Comparison of ENCODE assay signal across 31 mouse cellular contexts in genomic region chr19:46999753-47000152, GRCm38 (mm10). TPM values are rescaled to one million over a fixed set of nuclear protein-coding genes. Genes with fewer than 3 reads are reported as not detected.
DNase-seq lines count a peak whose midpoint lies in the region; ATAC-seq and TF ChIP-seq lines count a peak whose summit lies in the region.
"Had no signal": no experiment of that assay in that cellular context is flagged by ENCODE, and none has a peak within 500 bp of the region (broad histone marks: within the 10 kb centered on the region; RNA-seq: fewer than 3 reads in every experiment).

No protein-coding gene starts in this region.

- H3K4me1 ChIP-seq in G1E (ENCODE audit: insufficient read depth, low read depth, low read length), result peaks cover 27% of the 10 kb centered on the region
- peaks cover 22% of the 10 kb centered on the region for H3K4me1 ChIP-seq in liver, embryonic 12.5 days
- no peaks in the 10 kb centered on the region for H3K4me1 ChIP-seq in liver, postnatal 0 days (ENCODE audit: insufficient read depth)
- H3K4me1 ChIP-seq: embryonic facial prominence, embryonic 12.5 days; forebrain, embryonic 12.5 days; hindbrain, embryonic 13.5 days; midbrain, embryonic 10.5 days; neural tube, embryonic 12.5 days had no signal

- 30% methylated on average over 6 of the region's 6 CpGs for WGBS in liver, embryonic 12.5 days (ENCODE audit: insufficient replicate concordance)
- WGBS in liver, postnatal 0 days (ENCODE audit: insufficient replicate concordance), result 51% methylated on average over 6 of the region's 6 CpGs

- peak; percentile 22; the same call in 1 of the 2 replicates for ATAC-seq in G1E (ENCODE audit: extremely low read depth, insufficient number of reproducible peaks, low FRiP score, poor library complexity, severe bottlenecking)
- ATAC-seq in erythroblast, adult 5-6 weeks (replicated peaks; ENCODE audit: low FRiP score, poor library complexity, severe bottlenecking), result peak; percentile 64
- peak; percentile 86 for ATAC-seq in liver, embryonic 12.5 days
- peak; percentile 64 for ATAC-seq in liver, postnatal 0 days
- no peak for ATAC-seq in frontal cortex, adult (ENCODE audit: low TSS enrichment)
- ATAC-seq: forebrain, postnatal 0 days; intestine, embryonic 16.5 days had no signal

- no peaks in the 10 kb centered on the region for H3K36me3 ChIP-seq in G1E (replicated peaks)
- H3K36me3 ChIP-seq in liver, embryonic 12.5 days, result no peaks in the 10 kb centered on the region
- no peaks in the 10 kb centered on the region for H3K36me3 ChIP-seq in liver, postnatal 0 days (replicated peaks; ENCODE audit: insufficient read depth, low read length)
- H3K36me3 ChIP-seq: embryonic facial prominence, embryonic 12.5 days; forebrain, embryonic 12.5 days; hindbrain, embryonic 13.5 days; midbrain, embryonic 10.5 days; neural tube, embryonic 12.5 days had no signal

- H3K4me2 ChIP-seq in liver, embryonic 12.5 days, result peak overlapping the region; percentile 55
- no peak overlapping the region for H3K4me2 ChIP-seq in liver, postnatal 0 days (ENCODE audit: low read depth, low read length)
- H3K4me2 ChIP-seq: embryonic facial prominence, embryonic 12.5 days; forebrain, embryonic 12.5 days; heart, embryonic 11.5 days; hindbrain, embryonic 13.5 days; neural tube, embryonic 12.5 days had no signal

- peak; percentile 75 for TF ChIP-seq EP300 in liver, postnatal 0 days (IDR thresholded peaks at IDR 0.05; ENCODE audit: low read depth)

- H3K9me3 ChIP-seq in G1E (replicated peaks), result no peaks in the 10 kb centered on the region
- no peaks in the 10 kb centered on the region for H3K9me3 ChIP-seq in liver, embryonic 12.5 days (replicated peaks)
- no peaks in the 10 kb centered on the region for H3K9me3 ChIP-seq in liver, postnatal 0 days (ENCODE audit: low read length)
- H3K9me3 ChIP-seq: embryonic facial prominence, embryonic 12.5 days; forebrain, embryonic 12.5 days; hindbrain, embryonic 13.5 days; midbrain, embryonic 10.5 days; neural tube, embryonic 12.5 days had no signal

- no peak overlapping the region for H3K9ac ChIP-seq in liver, embryonic 12.5 days
- H3K9ac ChIP-seq in liver, postnatal 0 days (replicated peaks), result no peak overlapping the region
- H3K9ac ChIP-seq: embryonic facial prominence, embryonic 12.5 days; forebrain, embryonic 12.5 days; forebrain, postnatal 0 days; hindbrain, embryonic 13.5 days; neural tube, embryonic 12.5 days had no signal

- H3K27ac ChIP-seq in liver, embryonic 12.5 days, result peak overlapping the region; percentile 76
- no peak overlapping the region for H3K27ac ChIP-seq in liver, postnatal 0 days (ENCODE audit: low read depth)
- H3K27ac ChIP-seq: embryonic facial prominence, embryonic 12.5 days; forebrain, embryonic 12.5 days; hindbrain, embryonic 13.5 days; kidney, postnatal 0 days; midbrain, embryonic 10.5 days; neural tube, embryonic 12.5 days had no signal

- no peak overlapping the region; the same call in 1 of the 2 replicates for H3K4me3 ChIP-seq in G1E (ENCODE audit: low read depth, low read length)
- H3K4me3 ChIP-seq in liver, embryonic 12.5 days, result no peak overlapping the region
- H3K4me3 ChIP-seq in liver, postnatal 0 days (ENCODE audit: low read depth, low read length), result no peak overlapping the region
- H3K4me3 ChIP-seq: embryonic facial prominence, embryonic 12.5 days; forebrain, embryonic 12.5 days; hindbrain, embryonic 13.5 days; midbrain, embryonic 10.5 days; myocyte; neural tube, embryonic 12.5 days had no signal

- no peak for DNase-seq in G1E (ENCODE audit: low spot score)
- no peak for DNase-seq in liver, postnatal 0 days
- DNase-seq in heart, adult 8-10 months (ENCODE audit: low spot score), result no peak
- DNase-seq in frontal cortex, postnatal 36 days (ENCODE audit: low spot score in 2 of 2), result no peak
- DNase-seq: adrenal gland, postnatal 36 days; cerebellum, adult 8-10 months; cerebellum, postnatal 36 days; forebrain, postnatal 0 days; gastrocnemius, postnatal 25 days; heart, adult 11 months; heart, postnatal 4 days; kidney, adult 8-10 months; kidney, postnatal 4 days; layer of hippocampus, postnatal 36 days; left cerebral cortex, postnatal 4 days; lung, postnatal 4 days; right cerebral cortex, postnatal 4 days; thymus, postnatal 4 days had no signal

- peaks cover 7% of the 10 kb centered on the region; the same call in 1 of the 2 replicates for H3K27me3 ChIP-seq in G1E (ENCODE audit: insufficient read depth, low read length)
- peaks cover 5% of the 10 kb centered on the region for H3K27me3 ChIP-seq in liver, embryonic 12.5 days (replicated peaks)
- no peaks in the 10 kb centered on the region for H3K27me3 ChIP-seq in liver, postnatal 0 days (ENCODE audit: insufficient read depth, low read length)
- H3K27me3 ChIP-seq: embryonic facial prominence, embryonic 12.5 days; forebrain, embryonic 12.5 days; hindbrain, embryonic 13.5 days; neural tube, embryonic 12.5 days had no signal

- no peak for TF ChIP-seq CTCF in G1E (IDR thresholded peaks at IDR 0.05; ENCODE audit: low read depth, low read length)
- no peak for TF ChIP-seq CTCF in liver, postnatal 0 days (IDR thresholded peaks at IDR 0.05; ENCODE audit: low read depth)

RNA-seq across cellular contexts. Expression of gene Ina, which starts 14.7 kb away (rescaled TPM):
- not detected in 2 replicates for total RNA-seq in G1E (2014; fragmentation: Nextera tagmentation)
- 0.11 and 0.12 TPM in 2 replicates for total RNA-seq in G1E (2017)
- not detected in 2 replicates for polyA plus RNA-seq in G1E (2012)
- not detected in 2 replicates for total RNA-seq in erythroblast, adult 5-6 weeks (2015; ENCODE audit: low replicate concordance)
- total RNA-seq in erythroblast, adult 5-6 weeks (2017; ENCODE audit: low replicate concordance), result not detected in 2 replicates
- 0.11 and 0.12 TPM in 2 replicates for polyA plus RNA-seq in liver, embryonic 12.5 days (2016; fragmentation: Nextera tagmentation; extraction: Ambion mirVana)
- polyA plus RNA-seq in liver, postnatal 0 days (2015; fragmentation: Nextera tagmentation; extraction: Ambion mirVana), result not detected in 2 replicates
- total RNA-seq in heart, adult 8-10 months (2022), result under 1 TPM in 2 of 4 experiments, not detected in 2; 0.06 to 0.19 TPM
- total RNA-seq: gastrocnemius, postnatal 25 days had no signal
- polyA plus RNA-seq: heart, postnatal 0 days; myocyte had no signal

RNA-seq across cellular contexts. Expression of gene Nt5c2, which starts 15.2 kb away (rescaled TPM):
- total RNA-seq in G1E (2014; fragmentation: Nextera tagmentation) (148 TPM in 2 replicates), G1E (2017) (136 and 158 TPM in 2 replicates)
- 7.2 and 17.0 TPM in 2 replicates for polyA plus RNA-seq in G1E (2012)
- total RNA-seq in erythroblast, adult 5-6 weeks (2015; ENCODE audit: low replicate concordance), result 20.2 and 22.4 TPM in 2 replicates
- 20.9 and 22.4 TPM in 2 replicates for total RNA-seq in erythroblast, adult 5-6 weeks (2017; ENCODE audit: low replicate concordance)
- polyA plus RNA-seq in liver, embryonic 12.5 days (2016; fragmentation: Nextera tagmentation; extraction: Ambion mirVana), result 67.1 and 78.5 TPM in 2 replicates
- 30.2 and 36.1 TPM in 2 replicates for polyA plus RNA-seq in liver, postnatal 0 days (2015; fragmentation: Nextera tagmentation; extraction: Ambion mirVana)
- total RNA-seq in heart, adult 8-10 months (2022), result 10 to 100 TPM; 58.1 to 68.9 (median 64.7) TPM

RNA-seq across cellular contexts. Expression of gene Pcgf6, which starts 51.0 kb away (rescaled TPM):
- total RNA-seq in G1E (2014; fragmentation: Nextera tagmentation) (22.7 and 25.9 TPM in 2 replicates), G1E (2017) (16.9 and 18.1 TPM in 2 replicates)
- 14.7 and 16.6 TPM in 2 replicates for polyA plus RNA-seq in G1E (2012)
- total RNA-seq in erythroblast, adult 5-6 weeks (2015; ENCODE audit: low replicate concordance), result 6.1 and 9.2 TPM in 2 replicates
- 1.9 and 2.5 TPM in 2 replicates for total RNA-seq in erythroblast, adult 5-6 weeks (2017; ENCODE audit: low replicate concordance)
- polyA plus RNA-seq in liver, embryonic 12.5 days (2016; fragmentation: Nextera tagmentation; extraction: Ambion mirVana), result 19.0 and 20.0 TPM in 2 replicates
- 7.7 and 8.0 TPM in 2 replicates for polyA plus RNA-seq in liver, postnatal 0 days (2015; fragmentation: Nextera tagmentation; extraction: Ambion mirVana)
- total RNA-seq in heart, adult 8-10 months (2022), result 1 to 10 TPM; 3.2 to 3.7 (median 3.3) TPM
